In genomic region chr19:7556641-7557040, GRCm38 (mm10) we compare ENCODE assay signal across 19 mouse cellular contexts. TPM values are rescaled to one million over a fixed set of nuclear protein-coding genes. Genes with fewer than 3 reads are reported as not detected.
"Had no signal": no experiment of that assay in that cellular context is flagged by ENCODE, and none has a peak within 500 bp of the region (broad histone marks: within the 10 kb centered on the region; RNA-seq: fewer than 3 reads in every experiment).

No protein-coding gene starts in this region.

- H3K9me3 ChIP-seq: midbrain, embryonic 13.5 days had no signal

- DNase-seq: thymus, postnatal 36 days had no signal

- H3K36me3 ChIP-seq: midbrain, embryonic 13.5 days had no signal

- H3K27ac ChIP-seq: macrophage; midbrain, embryonic 13.5 days had no signal

RNA-seq across cellular contexts. Expression of gene Lgals12, which starts 50.4 kb away (rescaled TPM):
- total RNA-seq: megakaryocyte-erythroid progenitor cell, adult 5-6 weeks; monocyte, adult 5-6 weeks had no signal
- polyA plus RNA-seq: macrophage; neural tube, embryonic 11.5 days had no signal

RNA-seq across cellular contexts. Expression of gene Hrasls5, which starts 55.7 kb away (rescaled TPM):
- total RNA-seq: layer of hippocampus, adult 18-20 months; layer of hippocampus, postnatal 14 days; left cerebral cortex, postnatal 14 days; left cerebral cortex, postnatal 4 days; megakaryocyte-erythroid progenitor cell, adult 5-6 weeks had no signal
- polyA plus RNA-seq: intestine, embryonic 16.5 days; kidney, embryonic 16.5 days; limb, embryonic 14.5 days; macrophage; midbrain, embryonic 13.5 days; midbrain, embryonic 16.5 days; neural tube, embryonic 11.5 days; neural tube, embryonic 14.5 days; small intestine, adult 2 months; spleen, adult 2 months; stomach, embryonic 16.5 days; urinary bladder, adult 2 months had no signal
